Mouse (Mus musculus) c-Kit-positive CD71-positive TER-119-negative erythroid progenitor cells, embryonic 14.5 days (primary cell): ENCODE measurements around the gene Sla2.
"Not testable (repeated sequence)": the region's sequence is repeated elsewhere in the genome, so short reads cannot be mapped to it uniquely, and the experiment has no call there.

Experiments
- DNase-seq: peaks from one replicate; pipeline ENCODE4 v3.0.0-alpha.2; 2013; ENCODE audit warnings: low read depth

The Sla2 gene

DNA sequence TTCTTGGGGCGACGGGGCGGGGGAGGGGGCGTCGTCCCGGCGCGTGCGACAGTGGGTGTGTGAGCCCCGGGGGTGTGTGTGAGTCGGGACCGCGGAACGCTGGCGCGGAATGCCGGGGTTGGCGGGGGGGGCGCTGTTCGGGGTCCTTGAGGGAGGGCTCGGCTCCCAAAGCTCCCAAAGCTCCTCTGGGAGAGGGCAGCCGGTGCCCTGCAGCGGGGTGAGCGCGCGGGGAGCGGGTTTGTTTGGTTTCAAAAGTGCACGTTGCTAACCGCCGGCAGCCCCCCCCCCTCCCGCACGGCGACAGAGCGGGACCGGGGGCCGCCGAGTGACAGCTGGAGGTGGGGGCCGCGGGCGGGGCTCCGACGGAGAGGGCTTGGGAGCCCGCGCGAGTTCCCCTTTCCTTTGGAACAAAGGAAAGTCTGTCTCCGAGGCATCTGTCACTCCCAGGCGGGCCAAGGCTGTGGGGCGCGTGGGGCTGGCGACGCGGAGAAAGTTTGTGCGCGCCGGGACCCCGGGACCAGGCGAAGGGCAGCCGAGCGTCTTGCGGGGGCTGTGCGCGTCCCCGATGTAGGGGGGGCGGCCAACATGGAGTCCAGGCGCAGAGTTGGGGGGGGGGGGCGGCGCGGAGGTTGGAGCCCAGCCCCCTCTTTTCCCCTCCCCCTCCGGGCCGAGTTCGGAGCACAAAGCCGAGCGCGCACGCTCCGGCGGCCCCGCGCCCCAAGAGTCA is 46.5 kb downstream of the Sla2 start:
- DNase-seq, result no peak

- no peak for DNase-seq
Measured at GRCm38 (mm10) chr2:156839319-156840191, 47.4 kb downstream of the Sla2 start, which contains the start of gene Tgif2. Gene Tgif2 (plus strand): TSS chr2:156840007.

- no peak for DNase-seq
Measured at GRCm38 (mm10) chr2:156838839-156839238, 48.2 kb downstream of the Sla2 start.

GRCm38 (mm10) chr2:156834336-156834735 is 52.7 kb downstream of the Sla2 start:
- DNase-seq, result no peak

GRCm38 (mm10) chr2:156825128-156825527 is 61.9 kb downstream of the Sla2 start:
- DNase-seq, result not testable (repeated sequence)
